Mouse (Mus musculus): ENCODE data around the gene Glt8d1. TPM values are rescaled to one million over a fixed set of nuclear protein-coding genes. Genes with fewer than 3 reads are reported as not detected.
A peak's percentile ranks its signal among the peaks of the same experiment; 100 is the strongest.

Gene Glt8d1
- polyA plus RNA-seq, 1 experiment: 23.1 TPM

DNA sequence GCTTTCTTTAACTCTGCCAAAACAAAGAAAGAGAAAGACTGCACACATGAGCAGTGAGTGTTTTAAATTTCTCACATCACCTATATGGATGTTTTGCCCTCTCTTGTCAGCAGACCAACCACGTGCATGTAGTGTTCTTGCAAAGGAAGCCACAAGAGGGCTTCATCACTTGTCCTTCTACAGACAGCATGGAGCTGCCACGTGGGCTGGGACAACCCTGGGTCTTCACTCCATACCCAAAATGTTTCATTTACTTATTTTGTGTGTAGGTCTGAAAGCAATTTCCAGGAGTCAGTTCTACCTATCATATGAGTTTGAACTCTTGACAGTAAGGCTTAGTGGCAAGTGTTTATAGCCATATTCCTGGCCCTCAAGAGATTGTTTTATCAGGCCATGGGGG, 16.7 kb downstream of the Glt8d1 start:
- Histone ChIP-seq H3K4me2 (ENCODE audit: low read depth) (peak overlapping the region; percentile 78), H3ac (ENCODE audit: control insufficient read depth, insufficient read length) (peak overlapping the region; percentile 38), H3K79me2 (ENCODE audit: control insufficient read depth, insufficient read depth) (peaks cover 65% of the 10 kb centered on the region), H3K4me3 (peak overlapping the region; percentile 95), H3K36me3 (ENCODE audit: control insufficient read depth, insufficient read depth) (peaks cover 48% of the 10 kb centered on the region), H3K27me3 (ENCODE audit: control insufficient read depth, insufficient read depth, insufficient read length) (no peaks in the 10 kb centered on the region)
- no peak for TF ChIP-seq REST (IDR thresholded peaks at IDR 0.05; ENCODE audit: insufficient read depth, insufficient read length)
- TF ChIP-seq POLR2A (IDR thresholded peaks at IDR 0.05; ENCODE audit: insufficient read length, low read depth): no peak
- TF ChIP-seq USF1 (IDR thresholded peaks at IDR 0.05; ENCODE audit: low read depth): peak; percentile 77
- no peak for TF ChIP-seq CEBPB (IDR thresholded peaks at IDR 0.05; ENCODE audit: insufficient read depth, poor library complexity, severe bottlenecking)
- peak; percentile 95 for TF ChIP-seq MAX (IDR thresholded peaks at IDR 0.05; ENCODE audit: low read depth)

DNA sequence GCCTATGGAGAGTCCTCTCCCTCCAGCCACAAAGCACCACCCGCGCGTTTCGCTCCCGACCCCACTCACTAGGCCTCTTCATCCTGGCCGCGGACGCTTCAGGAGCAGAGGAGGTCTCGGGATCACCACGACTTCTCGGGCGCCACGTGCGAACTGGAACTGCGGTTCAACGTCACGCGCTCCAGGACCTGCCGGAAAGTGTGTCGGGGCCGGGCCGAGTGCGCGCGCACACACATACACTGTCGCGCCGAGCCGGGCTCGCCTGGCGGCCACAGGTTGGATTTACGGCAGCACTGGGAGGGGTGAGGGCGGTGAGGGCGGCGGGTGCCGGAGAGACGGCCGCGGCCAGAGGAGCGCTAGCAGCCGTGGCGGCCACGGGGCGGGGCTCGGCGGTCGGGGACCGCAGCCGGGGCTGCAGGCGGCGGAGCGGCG, 17.7 kb downstream of the Glt8d1 start, which contains the start of the genes Pbrm1 and Gnl3:
Gene Pbrm1, plus strand, starts transcription at position 279 of the 432 bp plus-strand sequence.
Gene Gnl3, minus strand, starts transcription at position 293 of the 432 bp plus-strand sequence.
- TF ChIP-seq POLR2A (IDR thresholded peaks at IDR 0.05; ENCODE audit: insufficient read length, low read depth): peak; percentile 99
- no peak for TF ChIP-seq TCF12 (IDR thresholded peaks at IDR 0.05; ENCODE audit: insufficient read depth, poor library complexity, severe bottlenecking)
- peak; percentile 50 for TF ChIP-seq USF1 (IDR thresholded peaks at IDR 0.05; ENCODE audit: low read depth)
- no peak for TF ChIP-seq E2F4 (IDR thresholded peaks at IDR 0.05; ENCODE audit: insufficient read depth)
- TF ChIP-seq REST (IDR thresholded peaks at IDR 0.05; ENCODE audit: insufficient read depth, insufficient read length): peak; percentile 55
- TF ChIP-seq SRF (IDR thresholded peaks at IDR 0.05; ENCODE audit: control insufficient read depth, insufficient read length, low read depth): peak; percentile 35
- no peak for TF ChIP-seq CEBPB (IDR thresholded peaks at IDR 0.05; ENCODE audit: insufficient read depth, poor library complexity, severe bottlenecking)
- peak in 1 of 3 experiments; percentile 6 for TF ChIP-seq MYOG (IDR thresholded peaks at IDR 0.05; ENCODE audit: control insufficient read depth in 1 of 3, insufficient read depth in 1 of 3, insufficient read length in 2 of 3, low read depth in 2 of 3)
- no peak for TF ChIP-seq TCF3 (IDR thresholded peaks at IDR 0.05; ENCODE audit: insufficient read length, low read depth)
- TF ChIP-seq MYOD1 (IDR thresholded peaks at IDR 0.05; ENCODE audit: control insufficient read depth in 1 of 3, insufficient read length in 2 of 3, low read depth in 2 of 3): no peak
- peak; percentile 95 for TF ChIP-seq POLR2AphosphoS2 (IDR thresholded peaks at IDR 0.05; ENCODE audit: insufficient read length, low read depth)
- TF ChIP-seq MAX (IDR thresholded peaks at IDR 0.05; ENCODE audit: low read depth): peak; percentile 90
- peaks cover 40% of the 10 kb centered on the region for H3K36me3 ChIP-seq (ENCODE audit: control insufficient read depth, insufficient read depth)
- peak within 1 kb of the TSS; percentile 38 for H3ac ChIP-seq (ENCODE audit: control insufficient read depth, insufficient read length)
- H3K79me2 ChIP-seq (ENCODE audit: control insufficient read depth, insufficient read depth): peaks cover 76% of the 10 kb centered on the region
- H3K4me3 ChIP-seq: peak within 1 kb of the TSS; percentile 95
- H3K4me2 ChIP-seq (ENCODE audit: low read depth): peak within 1 kb of the TSS; percentile 87
- H3K27me3 ChIP-seq (ENCODE audit: control insufficient read depth, insufficient read depth, insufficient read length): no peaks in the 10 kb centered on the region

- H3K4me3 ChIP-seq: peak overlapping the region; percentile 95
- H3K36me3 ChIP-seq (ENCODE audit: control insufficient read depth, insufficient read depth): peaks cover 40% of the 10 kb centered on the region
- no peaks in the 10 kb centered on the region for H3K27me3 ChIP-seq (ENCODE audit: control insufficient read depth, insufficient read depth, insufficient read length)
- TF ChIP-seq MYOD1 (IDR thresholded peaks at IDR 0.05; ENCODE audit: control insufficient read depth in 1 of 3, insufficient read length in 2 of 3, low read depth in 2 of 3) (peak in 2 of 3 experiments; percentile 71 to 87), MYOG (IDR thresholded peaks at IDR 0.05; ENCODE audit: control insufficient read depth in 1 of 3, insufficient read depth in 1 of 3, insufficient read length in 2 of 3, low read depth in 2 of 3) (peak in 2 of 3 experiments; percentile 50 to 79), POLR2A (IDR thresholded peaks at IDR 0.05; ENCODE audit: insufficient read length, low read depth) (no peak)
- peaks cover 82% of the 10 kb centered on the region for H3K79me2 ChIP-seq (ENCODE audit: control insufficient read depth, insufficient read depth)
- H3ac ChIP-seq (ENCODE audit: control insufficient read depth, insufficient read length): peak overlapping the region; percentile 38
- peak overlapping the region; percentile 87 for H3K4me2 ChIP-seq (ENCODE audit: low read depth)
Observed at GRCm38 (mm10) chr14:31019331-31020205, 18.4 kb downstream of the Glt8d1 start.

- H3K4me2 ChIP-seq (ENCODE audit: low read depth): no peak overlapping the region
- no peak overlapping the region for H3ac ChIP-seq (ENCODE audit: control insufficient read depth, insufficient read length)
- H3K79me2 ChIP-seq (ENCODE audit: control insufficient read depth, insufficient read depth): peaks cover 71% of the 10 kb centered on the region
- H3K27me3 ChIP-seq (ENCODE audit: control insufficient read depth, insufficient read depth, insufficient read length): no peaks in the 10 kb centered on the region
- no peak for TF ChIP-seq TCF12 (IDR thresholded peaks at IDR 0.05; ENCODE audit: insufficient read depth, poor library complexity, severe bottlenecking)
- no peak overlapping the region for H3K4me3 ChIP-seq
- peaks cover 39% of the 10 kb centered on the region for H3K36me3 ChIP-seq (ENCODE audit: control insufficient read depth, insufficient read depth)
Observed at GRCm38 (mm10) chr14:31022579-31022978, 21.4 kb downstream of the Glt8d1 start.

GRCm38 (mm10) chr14:31025785-31026184, 24.6 kb downstream of the Glt8d1 start:
- Histone ChIP-seq H3K36me3 (ENCODE audit: control insufficient read depth, insufficient read depth) (peaks cover 57% of the 10 kb centered on the region), H3K4me2 (ENCODE audit: low read depth) (no peak overlapping the region), H3K79me2 (ENCODE audit: control insufficient read depth, insufficient read depth) (peaks cover 44% of the 10 kb centered on the region), H3ac (ENCODE audit: control insufficient read depth, insufficient read length) (no peak overlapping the region), H3K4me3 (no peak overlapping the region), H3K27me3 (ENCODE audit: control insufficient read depth, insufficient read depth, insufficient read length) (no peaks in the 10 kb centered on the region)
- TF ChIP-seq TCF12 (IDR thresholded peaks at IDR 0.05; ENCODE audit: insufficient read depth, poor library complexity, severe bottlenecking): no peak
- TF ChIP-seq USF1 (IDR thresholded peaks at IDR 0.05; ENCODE audit: low read depth): peak; percentile 76
